ENCODE assay signal across 15 mouse cellular contexts in the genomic region with DNA sequence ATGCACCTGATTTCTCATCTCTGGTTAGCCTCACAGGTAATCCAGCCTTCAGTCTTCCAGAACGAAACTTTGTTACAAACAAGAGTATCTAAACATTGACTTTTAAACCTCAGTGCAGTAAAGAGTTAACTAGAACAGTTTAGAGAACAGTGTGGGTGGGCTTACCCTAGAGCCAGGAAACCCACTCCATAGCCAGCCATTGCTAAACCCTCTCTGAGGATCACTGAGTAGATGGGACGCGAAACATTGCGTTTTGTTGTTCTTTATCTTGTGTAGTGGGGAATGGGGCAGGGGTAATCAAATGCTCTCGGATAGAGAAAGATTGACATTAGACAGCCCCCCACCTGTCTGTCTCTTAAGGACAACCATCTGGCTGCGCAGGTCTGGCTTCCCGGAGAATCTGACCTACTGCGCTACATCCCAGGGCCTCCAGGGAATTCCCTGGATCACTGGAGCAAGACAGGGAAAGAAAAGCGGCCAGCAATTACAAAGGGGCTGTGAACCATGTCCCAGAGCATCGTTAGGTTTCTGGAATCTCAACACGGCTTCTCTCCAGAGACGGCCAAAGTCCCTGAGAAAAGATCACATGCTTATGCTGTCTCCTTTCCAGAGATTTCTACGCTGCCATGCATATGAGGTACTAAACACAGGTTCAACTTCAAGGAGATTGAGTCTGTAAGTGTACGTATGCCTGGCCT.
DNase-seq lines count a peak whose midpoint lies in the region; ATAC-seq and TF ChIP-seq lines count a peak whose summit lies in the region.
"Had no signal": no experiment of that assay in that cellular context is flagged by ENCODE, and none has a peak within 500 bp of the region (broad histone marks: within the 10 kb centered on the region; RNA-seq: fewer than 3 reads in every experiment).

No protein-coding gene starts in this region.

- H3K4me1 ChIP-seq in forebrain, embryonic 11.5 days (replicated peaks; ENCODE audit: control insufficient read depth, insufficient read depth, low read length): no peaks in the 10 kb centered on the region; the same call in 1 of the 2 replicates
- peaks cover 8% of the 10 kb centered on the region; the same call in 1 of the 2 replicates for H3K4me1 ChIP-seq in forebrain, embryonic 13.5 days
- peaks cover 19% of the 10 kb centered on the region for H3K4me1 ChIP-seq in embryonic facial prominence, embryonic 15.5 days

- no peak overlapping the region for H3K9ac ChIP-seq in forebrain, embryonic 11.5 days (ENCODE audit: low read length)
- H3K9ac ChIP-seq in forebrain, embryonic 13.5 days: no peak overlapping the region
- no peak overlapping the region for H3K9ac ChIP-seq in embryonic facial prominence, embryonic 15.5 days
- H3K9ac ChIP-seq: lung, embryonic 14.5 days had no signal

- no peak for DNase-seq in forebrain, embryonic 11.5 days (ENCODE audit: low spot score)
- peak; percentile 98 for DNase-seq in Patski (ENCODE audit: low read depth, low spot score)
- DNase-seq in kidney, postnatal 14 days: peak; percentile 83
- no peak for DNase-seq in ovary, adult 18-20 months (ENCODE audit: low spot score)
- no peak for DNase-seq in left cerebral cortex, adult 8-10 months (ENCODE audit: low spot score in 2 of 2)
- DNase-seq in frontal cortex, postnatal 36 days (ENCODE audit: low spot score in 2 of 2): no peak
- DNase-seq: adrenal gland, postnatal 36 days; cerebellum, adult 8-10 months; gastrocnemius, adult 2 months; lung, embryonic 14.5 days had no signal

- H3K4me3 ChIP-seq in forebrain, embryonic 11.5 days (ENCODE audit: low read depth, low read length): no peak overlapping the region
- no peak overlapping the region for H3K4me3 ChIP-seq in forebrain, embryonic 13.5 days
- H3K4me3 ChIP-seq in embryonic facial prominence, embryonic 15.5 days (replicated peaks): no peak overlapping the region
- H3K4me3 ChIP-seq: erythroblast, embryonic 14.5 days; gastrocnemius, adult 2 months; megakaryocyte, embryonic 14.5 days had no signal

- WGBS in forebrain, embryonic 11.5 days: 45% methylated on average over 14 of the region's 14 CpGs
- 45% methylated on average over 14 of the region's 14 CpGs for WGBS in forebrain, embryonic 13.5 days
- 26% methylated on average over 14 of the region's 14 CpGs for WGBS in embryonic facial prominence, embryonic 15.5 days

- H3K4me2 ChIP-seq in forebrain, embryonic 11.5 days (ENCODE audit: low read depth, low read length, severe bottlenecking): no peak overlapping the region
- no peak overlapping the region for H3K4me2 ChIP-seq in forebrain, embryonic 13.5 days
- H3K4me2 ChIP-seq in embryonic facial prominence, embryonic 15.5 days (replicated peaks): 0 out of 2 replicates have a peak overlapping the region, but pooled peaks have one; percentile 5
- H3K4me2 ChIP-seq: lung, embryonic 14.5 days had no signal

- H3K27ac ChIP-seq in forebrain, embryonic 11.5 days (ENCODE audit: low read depth, low read length): no peak overlapping the region
- H3K27ac ChIP-seq in forebrain, embryonic 13.5 days: no peak overlapping the region
- no peak overlapping the region for H3K27ac ChIP-seq in embryonic facial prominence, embryonic 15.5 days (replicated peaks)
- H3K27ac ChIP-seq: gastrocnemius, adult 2 months had no signal

- CTCF ChIA-PET in Patski (lab: Charles Lee): no interaction called here

- ATAC-seq in forebrain, embryonic 11.5 days (replicated peaks; ENCODE audit: low FRiP score): 0 out of 2 replicates have a peak, but pooled peaks have one; percentile 10
- no peak for ATAC-seq in forebrain, embryonic 13.5 days
- peak; percentile 58 for ATAC-seq in Patski
- no peak for ATAC-seq in embryonic facial prominence, embryonic 15.5 days (ENCODE audit: insufficient number of reproducible peaks, low FRiP score, low TSS enrichment, low read depth)
- ATAC-seq: intestine, postnatal 0 days had no signal

- POLR2A ChIA-PET in Patski (lab: Charles Lee): no interaction called here

- TF ChIP-seq CTCF in Patski (IDR thresholded peaks at IDR 0.05): no peak

- H3K36me3 ChIP-seq in forebrain, embryonic 11.5 days (ENCODE audit: control insufficient read depth, insufficient read depth, low read length): no peaks in the 10 kb centered on the region
- no peaks in the 10 kb centered on the region for H3K36me3 ChIP-seq in forebrain, embryonic 13.5 days (ENCODE audit: poor library complexity, severe bottlenecking)
- H3K36me3 ChIP-seq in embryonic facial prominence, embryonic 15.5 days: no peaks in the 10 kb centered on the region

- no peaks in the 10 kb centered on the region for H3K27me3 ChIP-seq in forebrain, embryonic 11.5 days (ENCODE audit: control insufficient read depth, insufficient read depth, low read length)
- no peaks in the 10 kb centered on the region for H3K27me3 ChIP-seq in forebrain, embryonic 13.5 days
- no peaks in the 10 kb centered on the region for H3K27me3 ChIP-seq in Patski
- H3K27me3 ChIP-seq in embryonic facial prominence, embryonic 15.5 days: no peaks in the 10 kb centered on the region

- in situ Hi-C loops in Patski (cut with MboI; ENCODE audit: low pct_unique_long_range_greater_than_20kb): loop anchor here (5.0 kb wide), 1 partner anchor 66 kb away; no protein-coding TSS in a partner anchor

- H3K9me3 ChIP-seq in forebrain, embryonic 11.5 days (ENCODE audit: control insufficient read depth, low read length): no peaks in the 10 kb centered on the region
- H3K9me3 ChIP-seq in forebrain, embryonic 13.5 days (replicated peaks): no peaks in the 10 kb centered on the region
- no peaks in the 10 kb centered on the region for H3K9me3 ChIP-seq in embryonic facial prominence, embryonic 15.5 days (replicated peaks)
- H3K9me3 ChIP-seq: megakaryocyte, embryonic 14.5 days had no signal

Comparison
In these comparisons a context has a peak if more than half of its experiments do, and no peak if none do; other contexts are left out.
1. ATAC-seq: peak in forebrain, embryonic 11.5 days (single experiment) and Patski (single experiment); none in forebrain, embryonic 13.5 days (single experiment) and embryonic facial prominence, embryonic 15.5 days (single experiment).
2. DNase-seq: peak in Patski (single experiment) and kidney, postnatal 14 days (single experiment); none in forebrain, embryonic 11.5 days (single experiment), ovary, adult 18-20 months (single experiment), left cerebral cortex, adult 8-10 months (0 of 2) and frontal cortex, postnatal 36 days (0 of 2).